Mouse (Mus musculus) thymus, adult 2 months (tissue): ENCODE data around the gene Ankrd54.

ENCODE experiments used
- CTCF ChIP-seq: fragments of 200-500 bp; IDR thresholded peaks from 2 replicates; pipeline ENCODE4 v1.5.1; 2012; ENCODE audit warnings: mild to moderate bottlenecking, control low read depth, low read length, moderate library complexity, borderline replicate concordance; ENCODE audit not compliant: control insufficient read depth, poor library complexity, insufficient read depth; ENCODE audit errors: extremely low read depth
- POLR2A ChIP-seq: fragments of 200-500 bp; IDR thresholded peaks from 2 replicates; pipeline ENCODE4 v1.6.1; 2012; ENCODE audit warnings: mild to moderate bottlenecking, low read length, control low read depth, moderate library complexity; ENCODE audit not compliant: control insufficient read depth, poor library complexity, insufficient read depth; ENCODE audit errors: extremely low read depth

DNA sequence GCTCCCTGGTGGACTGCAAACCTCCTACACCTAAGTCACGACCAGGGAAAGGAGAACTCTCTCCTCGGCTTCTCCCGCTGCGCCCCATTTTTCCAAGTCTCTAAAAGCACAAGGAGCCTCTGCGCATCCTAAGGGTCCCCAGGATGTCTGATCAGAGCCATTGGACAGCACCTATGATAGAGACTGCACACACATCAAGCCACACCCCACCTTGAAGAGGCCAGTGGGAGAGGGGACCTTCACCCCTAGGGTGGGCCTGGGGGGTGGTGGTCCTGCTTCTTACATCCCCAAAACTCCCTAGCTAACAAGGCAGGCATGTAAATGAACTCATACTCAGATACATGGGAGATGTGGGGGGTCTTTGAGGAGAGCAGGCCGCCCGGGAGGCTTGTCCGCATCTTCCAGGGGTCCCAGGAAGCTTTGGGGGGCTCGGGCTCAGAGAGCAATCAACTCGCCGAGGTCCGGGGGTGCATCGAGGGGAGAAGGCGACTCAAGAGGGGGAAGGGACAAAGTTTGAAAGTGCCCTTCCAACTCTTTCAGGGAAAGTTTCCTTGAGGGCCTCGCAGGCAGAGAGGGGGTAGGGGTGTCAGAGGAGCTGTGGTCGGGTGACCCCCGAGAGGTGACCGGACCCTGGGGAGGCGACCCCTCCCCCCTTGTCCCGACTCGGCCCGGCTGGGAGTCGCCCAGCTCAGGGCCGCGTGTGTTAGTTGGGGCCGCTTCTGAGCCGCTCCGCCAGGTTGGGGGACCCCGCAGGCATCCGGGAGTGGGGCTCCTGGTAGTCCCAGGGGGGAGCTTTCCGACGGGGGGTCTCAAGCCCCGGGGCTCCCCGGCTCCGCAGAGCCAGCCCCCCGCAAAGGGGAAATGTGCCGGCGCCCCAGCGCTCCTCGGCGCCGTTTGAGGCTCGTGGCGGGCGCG lies 35.1 kb downstream of the Ankrd54 start:
- TF ChIP-seq CTCF: no peak
- no peak for TF ChIP-seq POLR2A
